In genomic region chr2:94157051-94157450, GRCm38 (mm10) we compare ENCODE assay signal across 9 mouse cellular contexts. TPM values are rescaled to one million over a fixed set of nuclear protein-coding genes. Genes with fewer than 3 reads are reported as not detected.
DNase-seq lines count a peak whose midpoint lies in the region; ATAC-seq and TF ChIP-seq lines count a peak whose summit lies in the region.
"Had no signal": no experiment of that assay in that cellular context is flagged by ENCODE, and none has a peak within 500 bp of the region (broad histone marks: within the 10 kb centered on the region; RNA-seq: fewer than 3 reads in every experiment).

No protein-coding gene starts in this region.

- 2% methylated on average over 10 of the region's 10 CpGs for WGBS in hindbrain, embryonic 16.5 days
- 1% methylated on average over 10 of the region's 10 CpGs for WGBS in midbrain, postnatal 0 days

- no peak for TF ChIP-seq CTCF in layer of hippocampus, adult 2 months (conservative IDR thresholded peaks at IDR 0.05)
- no peak for TF ChIP-seq CTCF in brain, embryonic 14.5 days (IDR thresholded peaks at IDR 0.05; ENCODE audit: borderline replicate concordance, extremely low read depth, insufficient read depth, insufficient read length)
- no peak for TF ChIP-seq CTCF in midbrain, postnatal 0 days (IDR thresholded peaks at IDR 0.05)

- peaks cover 18% of the 10 kb centered on the region for H3K4me1 ChIP-seq in hindbrain, embryonic 16.5 days (ENCODE audit: control insufficient read depth, insufficient read depth, low read depth, low read length)
- no peaks in the 10 kb centered on the region; the same call in 1 of the 2 replicates for H3K4me1 ChIP-seq in midbrain, postnatal 0 days (ENCODE audit: insufficient read depth, low read length)

- peak overlapping the region; percentile 53 for H3K4me2 ChIP-seq in hindbrain, embryonic 16.5 days (ENCODE audit: low read length)
- H3K4me2 ChIP-seq in midbrain, postnatal 0 days (ENCODE audit: low read depth, low read length, poor library complexity, severe bottlenecking), result peak overlapping the region; percentile 61

- H3K36me3 ChIP-seq in hindbrain, embryonic 16.5 days (ENCODE audit: control insufficient read depth, insufficient read depth, low read length), result no peaks in the 10 kb centered on the region
- no peaks in the 10 kb centered on the region for H3K36me3 ChIP-seq in midbrain, postnatal 0 days (ENCODE audit: insufficient read depth, low read length)

- no peak for DNase-seq in layer of hippocampus, adult 2 months (ENCODE audit: low spot score in 2 of 2)
- DNase-seq in layer of hippocampus, adult 11-12 months (ENCODE audit: low spot score), result no peak
- peak; percentile 27 for DNase-seq in brain, embryonic 14.5 days (ENCODE audit: low read depth)
- no peak for DNase-seq in midbrain, postnatal 0 days (ENCODE audit: low spot score)
- DNase-seq in cerebellum, adult 9-10 months, result no peak
- DNase-seq in natural killer cell, adult 2 months (ENCODE audit: low spot score in 2 of 2), result no peak
- DNase-seq: retina, postnatal 1 day had no signal

- H3K27ac ChIP-seq in layer of hippocampus, adult 2 months, result peak overlapping the region; percentile 86; the same call in 1 of the 2 replicates
- H3K27ac ChIP-seq in hindbrain, embryonic 16.5 days (ENCODE audit: low read depth, low read length), result peak overlapping the region; percentile 89; the same call in 1 of the 2 replicates
- H3K27ac ChIP-seq in midbrain, postnatal 0 days (ENCODE audit: low read depth, low read length), result no peak overlapping the region

- H3K4me3 ChIP-seq in layer of hippocampus, adult 2 months, result peak overlapping the region; percentile 67
- peak overlapping the region; percentile 88 for H3K4me3 ChIP-seq in hindbrain, embryonic 16.5 days (ENCODE audit: low read length)
- H3K4me3 ChIP-seq in midbrain, postnatal 0 days (ENCODE audit: low read depth, low read length), result peak overlapping the region; percentile 93

- H3K27me3 ChIP-seq in hindbrain, embryonic 16.5 days (replicated peaks; ENCODE audit: control insufficient read depth, insufficient read depth, low read length), result no peaks in the 10 kb centered on the region
- no peaks in the 10 kb centered on the region for H3K27me3 ChIP-seq in midbrain, postnatal 0 days (ENCODE audit: insufficient read depth, low read length)

- ATAC-seq in hindbrain, embryonic 16.5 days, result no peak
- ATAC-seq in midbrain, postnatal 0 days (ENCODE audit: low FRiP score), result no peak
- ATAC-seq in activated CD4-positive, CD25-positive, alpha-beta regulatory T cell, adult 4 months, result no peak

- peak overlapping the region; percentile 94 for H3K9ac ChIP-seq in hindbrain, embryonic 16.5 days (ENCODE audit: low read depth, low read length)
- peak overlapping the region; percentile 83 for H3K9ac ChIP-seq in midbrain, postnatal 0 days (replicated peaks; ENCODE audit: low read length, poor library complexity, severe bottlenecking)

- no peak for TF ChIP-seq POLR2A in brain, embryonic 14.5 days (IDR thresholded peaks at IDR 0.05; ENCODE audit: borderline replicate concordance, extremely low read depth, insufficient read depth, insufficient read length, poor library complexity, severe bottlenecking)

- no peaks in the 10 kb centered on the region for H3K9me3 ChIP-seq in hindbrain, embryonic 16.5 days (ENCODE audit: control insufficient read depth, low read length)
- no peaks in the 10 kb centered on the region for H3K9me3 ChIP-seq in midbrain, postnatal 0 days (ENCODE audit: low read length)

RNA-seq across cellular contexts. Expression of gene Hsd17b12, which starts 0.7 kb away (rescaled TPM):
- total RNA-seq in layer of hippocampus, adult 2 months (2021), result 10 to 100 TPM; 65.2 to 66.5 TPM
- 72.2 and 76.9 TPM in 2 replicates for polyA plus RNA-seq in brain, embryonic 14.5 days (2012; rRNA removed)
- polyA plus RNA-seq in hindbrain, embryonic 16.5 days (2015; fragmentation: Nextera tagmentation; extraction: Ambion mirVana), result 162 and 171 TPM in 2 replicates
- 62.0 and 71.4 TPM in 2 replicates for total RNA-seq in midbrain, postnatal 0 days (2014; rRNA removed)
- polyA plus RNA-seq in midbrain, postnatal 0 days (2015; fragmentation: Nextera tagmentation; extraction: Ambion mirVana), result 141 and 153 TPM in 2 replicates
- polyA plus RNA-seq in activated CD4-positive, CD25-positive, alpha-beta regulatory T cell, adult 4 months (2017; shearing (Covaris generic)), result 10 to 100 TPM; 72.0 to 73.4 TPM
